Mouse (Mus musculus) E14TG2a.4 (cell line): ENCODE data around the gene Ehmt2.

ENCODE experiments used
- CTCF ChIP-seq: conservative IDR thresholded peaks from 2 replicates; pipeline ENCODE4 v1.5.1; 2014; ENCODE audit warnings: low read length
- NANOG ChIP-seq: IDR thresholded peaks from 2 replicates; pipeline ENCODE4 v1.6.1; 2014; ENCODE audit warnings: borderline replicate concordance, low read length, mixed read lengths

GRCm38 (mm10) chr17:34854761-34855160, 43.5 kb upstream of the Ehmt2 start:
- TF ChIP-seq CTCF = no peak
- no peak for TF ChIP-seq NANOG
